Mouse (Mus musculus) monocyte, adult 5-6 weeks (primary cell): ENCODE measurements around the gene Ptrhd1. TPM values are rescaled to one million over a fixed set of nuclear protein-coding genes. Genes with fewer than 3 reads are reported as not detected.
"Not testable (repeated sequence)": the region's sequence is repeated elsewhere in the genome, so short reads cannot be mapped to it uniquely, and the experiment has no call there.

ENCODE experiments used
- ATAC-seq: fragments of 153-309, 156-312 bp; replicated peaks from 2 replicates; pipeline ENCODE4 v1.8.0; 2017; ENCODE audit warnings: mild to moderate bottlenecking; ENCODE audit not compliant: low TSS enrichment, insufficient number of reproducible peaks, severe bottlenecking, poor library complexity, low FRiP score
- total RNA-seq: library from RNA; stranded (forward); fragments of 200-1000, 200-491, 200-594 nt; gene quantifications from 3 replicates; pipeline ENCODE4 v1.2.3, GENCODE M21; 2017

Gene Ptrhd1
- total RNA-seq, 1 experiment from 2014 or later = 2.2 TPM

DNA sequence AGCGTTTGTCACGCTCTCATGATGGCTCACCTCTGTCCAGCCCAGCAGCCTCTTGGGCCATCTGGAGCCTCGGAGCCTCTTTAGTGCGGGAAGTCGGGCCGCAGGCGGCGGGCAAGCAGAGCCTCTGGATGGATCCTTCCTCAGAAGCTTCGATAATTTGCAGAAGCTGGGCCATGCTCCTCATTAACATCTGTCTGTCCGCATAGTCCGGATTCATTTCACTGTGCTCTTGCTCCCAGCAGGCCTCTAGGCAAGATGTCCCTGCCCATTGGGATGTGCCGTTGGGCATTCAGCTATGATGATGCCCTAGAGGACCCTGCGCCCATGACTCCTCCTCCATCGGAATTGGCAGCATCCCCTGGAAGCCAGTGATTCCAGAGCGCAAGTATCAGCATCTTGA lies 3.7 kb downstream of the Ptrhd1 start:
- ATAC-seq = no peak

- ATAC-seq = not testable (repeated sequence)
These were observed 6.5 kb downstream of the Ptrhd1 start for GRCm38 (mm10) chr12:4240281-4240680.

DNA sequence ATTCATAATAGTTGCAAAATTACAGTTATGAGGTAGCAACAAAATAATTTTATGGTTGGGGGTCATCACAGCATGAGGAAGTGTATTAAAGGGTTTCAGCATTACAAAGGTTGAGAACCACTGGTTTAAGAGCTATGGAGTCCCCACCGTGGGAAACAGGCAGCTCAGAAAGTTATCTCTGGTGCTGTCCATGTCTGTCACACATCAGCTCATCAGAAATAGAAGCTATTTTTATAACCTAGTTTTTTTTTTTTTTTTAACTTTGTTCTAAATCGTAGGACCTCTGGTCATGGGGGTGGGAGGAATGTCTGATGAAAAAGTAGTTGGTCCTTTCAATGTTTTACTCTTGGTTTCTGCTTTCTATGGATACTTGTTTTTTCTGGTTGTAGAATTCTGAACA lies 10.0 kb downstream of the Ptrhd1 start:
- no peak for ATAC-seq

DNA sequence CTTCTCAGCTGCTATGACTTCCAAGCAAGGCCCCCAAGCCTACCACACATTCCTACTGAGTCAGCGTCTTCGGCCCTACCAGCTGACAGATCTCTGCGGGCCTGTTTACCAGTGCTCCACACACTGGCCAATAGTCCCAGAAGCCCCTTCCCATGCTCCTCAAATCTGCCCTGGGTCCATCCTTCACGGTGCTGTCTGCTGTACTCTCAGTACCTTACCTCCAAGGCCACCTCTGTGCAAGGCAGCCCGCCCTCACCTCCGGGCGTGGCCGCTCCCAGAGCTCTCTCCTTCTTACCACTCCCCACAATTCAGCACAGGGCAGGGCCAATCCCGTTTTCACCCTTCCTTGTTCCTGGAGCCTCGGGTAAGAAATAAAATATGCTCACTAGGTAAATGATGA lies 11.9 kb downstream of the Ptrhd1 start:
- ATAC-seq = no peak

DNA sequence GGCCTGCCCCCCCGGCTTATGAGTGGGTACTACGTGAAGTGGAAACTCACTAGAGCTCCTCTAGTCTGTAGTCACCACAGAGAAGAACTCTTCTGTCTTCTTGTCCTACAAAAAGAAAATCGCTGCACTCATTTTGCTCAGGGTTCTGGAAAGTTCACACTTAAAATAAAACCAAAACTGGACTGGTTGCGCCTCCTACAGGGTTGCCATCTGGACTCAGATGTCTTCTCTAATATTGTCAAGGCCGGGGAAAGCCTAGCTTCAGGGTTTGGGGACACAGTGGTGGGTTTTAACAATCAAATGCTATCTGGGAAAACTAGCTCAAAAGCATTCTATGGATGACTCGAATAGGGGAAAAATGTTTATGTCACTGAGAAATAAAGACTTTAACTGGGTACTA lies 16.0 kb downstream of the Ptrhd1 start:
- ATAC-seq = no peak

GRCm38 (mm10) chr12:4252742-4253655 lies 19.2 kb downstream of the Ptrhd1 start:
- no peak for ATAC-seq

- no peak for ATAC-seq
These were observed 33.9 kb downstream of the Ptrhd1 start for GRCm38 (mm10) chr12:4267765-4268164.

GRCm38 (mm10) chr12:4271078-4271477 lies 37.3 kb downstream of the Ptrhd1 start:
- ATAC-seq = no peak

GRCm38 (mm10) chr12:4278978-4279755 lies 45.3 kb downstream of the Ptrhd1 start:
- 0 out of 2 replicates have a peak, but pooled peaks have one; percentile 27 for ATAC-seq

GRCm38 (mm10) chr12:4279878-4280277 lies 46.1 kb downstream of the Ptrhd1 start:
- no peak for ATAC-seq

GRCm38 (mm10) chr12:4285186-4285585 lies 51.4 kb downstream of the Ptrhd1 start:
- ATAC-seq = no peak

Other genes with a start within 250 kb of the Ptrhd1 start
- gene Efr3b, start 195.1 kb upstream of the Ptrhd1 start, total RNA-seq = not detected in 3 replicates
- 5.8 to 8.9 TPM (median 6.1 TPM) in 3 replicates for gene Dnajc27, start 151.4 kb upstream of the Ptrhd1 start, total RNA-seq
- gene Adcy3, start 100.9 kb upstream of the Ptrhd1 start, total RNA-seq = 4.3 to 11.2 TPM (median 9.3 TPM) in 3 replicates
- gene Cenpo, start 267 bp downstream of the Ptrhd1 start, total RNA-seq = 16.6 to 38.3 TPM (median 31.8 TPM) in 3 replicates
- 36.9 to 81.2 TPM (median 70.4 TPM) in 3 replicates for gene Ncoa1, start 243.2 kb downstream of the Ptrhd1 start, total RNA-seq